Mouse (Mus musculus): ENCODE results near the gene Rasal2. TPM values are rescaled to one million over a fixed set of nuclear protein-coding genes. Genes with fewer than 3 reads are reported as not detected.

Rasal2 gene
- total and polyA plus RNA-seq, 3 experiments, result 1.5 to 3.2 TPM; not detected in 1

GRCm38 (mm10) chr1:157411711-157412380 is 549 bp downstream of the Rasal2 start:
- TF ChIP-seq RCOR1 (IDR thresholded peaks at IDR 0.05; ENCODE audit: low read depth, low read length) (no peak), MYB (IDR thresholded peaks at IDR 0.05; ENCODE audit: low read depth, low read length) (no peak), ETS1 (IDR thresholded peaks at IDR 0.05; ENCODE audit: low read depth, low read length) (no peak), SIN3A (IDR thresholded peaks at IDR 0.05; ENCODE audit: low read length) (no peak), JUND (IDR thresholded peaks at IDR 0.05; ENCODE audit: low read depth, low read length) (no peak), UBTF (IDR thresholded peaks at IDR 0.05; ENCODE audit: borderline replicate concordance, insufficient read depth, low read depth, low read length) (0 out of 2 replicates have a peak, but pooled peaks have one; percentile 3), CTCF (IDR thresholded peaks at IDR 0.05 in 2 of 3, conservative IDR thresholded peaks at IDR 0.05 in 1 of 3; ENCODE audit: control insufficient read depth in 1 of 3, insufficient read depth in 1 of 3, low read depth in 2 of 3, low read length in 3 of 3, poor library complexity in 1 of 3, severe bottlenecking in 1 of 3) (0 out of 6 replicates have a peak, but pooled peaks of 1 of the 3 experiments have one; percentile 12), POLR2AphosphoS5 (IDR thresholded peaks at IDR 0.05; ENCODE audit: borderline replicate concordance, low read depth, low read length) (no peak)
- Histone ChIP-seq H3K27ac (ENCODE audit: control insufficient read depth, low read depth, low read length) (peak overlapping the region; percentile 64), H3K9ac (ENCODE audit: control insufficient read depth, low read depth, low read length, poor library complexity, severe bottlenecking) (peak overlapping the region; percentile 98), H3K79me2 (ENCODE audit: control insufficient read depth, insufficient read depth, low read length, poor library complexity) (peaks cover 11% of the 10 kb centered on the region), H3K9me3 (replicated peaks; ENCODE audit: insufficient read depth, low read length) (no peaks in the 10 kb centered on the region), H3K4me3 (ENCODE audit: control insufficient read depth in 1 of 2, insufficient read depth in 1 of 2, low read depth in 2 of 2, low read length in 2 of 2) (peak overlapping the region; percentile 66 to 94), H3K4me1 (ENCODE audit: control insufficient read depth in 1 of 2, insufficient read depth in 2 of 2, low read length in 2 of 2) (peaks cover 16 to 18% of the 10 kb centered on the region in 2 experiments), H3K27me3 (ENCODE audit: control insufficient read depth in 1 of 2, insufficient read depth in 2 of 2, low read length in 2 of 2) (no peaks in the 10 kb centered on the region), H3K36me3 (ENCODE audit: control insufficient read depth in 1 of 2, insufficient read depth in 2 of 2, low read length in 2 of 2) (peaks cover 0 to 32% of the 10 kb centered on the region in 2 experiments; a peak in 2 of 4 replicates)
- peak; percentile 54 for DNase-seq (ENCODE audit: low read depth, low spot score)

GRCm38 (mm10) chr1:157411341-157411710 is 1.1 kb downstream of the Rasal2 start:
- no peaks in the 10 kb centered on the region for H3K9me3 ChIP-seq (replicated peaks; ENCODE audit: insufficient read depth, low read length)
- TF ChIP-seq GATA1 (IDR thresholded peaks at IDR 0.05; ENCODE audit: low read depth, low read length), result no peak
- no peak for TF ChIP-seq MAFK (IDR thresholded peaks at IDR 0.05; ENCODE audit: borderline replicate concordance, low read depth, low read length)

GRCm38 (mm10) chr1:157410937-157411336 is 1.5 kb downstream of the Rasal2 start:
- H3K36me3 ChIP-seq (ENCODE audit: control insufficient read depth in 1 of 2, insufficient read depth in 2 of 2, low read length in 2 of 2), result peaks cover 0 to 32% of the 10 kb centered on the region in 2 experiments; a peak in 2 of 4 replicates
- DNase-seq (ENCODE audit: low read depth, low spot score), result peak; percentile 62
- peak overlapping the region; percentile 6; the same call in 1 of the 2 replicates for H3K27ac ChIP-seq (ENCODE audit: control insufficient read depth, low read depth, low read length)
- H3K9ac ChIP-seq (ENCODE audit: control insufficient read depth, low read depth, low read length, poor library complexity, severe bottlenecking), result peak overlapping the region; percentile 98
- H3K4me1 ChIP-seq (ENCODE audit: control insufficient read depth in 1 of 2, insufficient read depth in 2 of 2, low read length in 2 of 2), result peaks cover 16 to 18% of the 10 kb centered on the region in 2 experiments
- H3K27me3 ChIP-seq (ENCODE audit: control insufficient read depth in 1 of 2, insufficient read depth in 2 of 2, low read length in 2 of 2), result no peaks in the 10 kb centered on the region
- peaks cover 11% of the 10 kb centered on the region for H3K79me2 ChIP-seq (ENCODE audit: control insufficient read depth, insufficient read depth, low read length, poor library complexity)
- TF ChIP-seq CHD1 (IDR thresholded peaks at IDR 0.05; ENCODE audit: low read depth, low read length) (0 out of 2 replicates have a peak, but pooled peaks have one; percentile 7), MAZ (IDR thresholded peaks at IDR 0.05; ENCODE audit: low read depth, low read length) (no peak), TBP (IDR thresholded peaks at IDR 0.05; ENCODE audit: low read depth, low read length) (peak; percentile 86), HCFC1 (IDR thresholded peaks at IDR 0.05; ENCODE audit: low read depth, low read length) (no peak), SIN3A (IDR thresholded peaks at IDR 0.05; ENCODE audit: low read length) (0 out of 2 replicates have a peak, but pooled peaks have one; percentile 37)
- H3K4me3 ChIP-seq (ENCODE audit: control insufficient read depth in 1 of 2, insufficient read depth in 1 of 2, low read depth in 2 of 2, low read length in 2 of 2), result peak overlapping the region; percentile 66 to 94
- no peaks in the 10 kb centered on the region for H3K9me3 ChIP-seq (replicated peaks; ENCODE audit: insufficient read depth, low read length)

More at GRCm38 (mm10) chr1:157411341-157411710, 1.1 kb downstream of the Rasal2 start:
- H3K36me3 ChIP-seq (ENCODE audit: control insufficient read depth in 1 of 2, insufficient read depth in 2 of 2, low read length in 2 of 2), result peaks cover 0 to 32% of the 10 kb centered on the region in 2 experiments; a peak in 2 of 4 replicates
- peak overlapping the region; percentile 6; the same call in 1 of the 2 replicates for H3K27ac ChIP-seq (ENCODE audit: control insufficient read depth, low read depth, low read length)
- no peaks in the 10 kb centered on the region for H3K27me3 ChIP-seq (ENCODE audit: control insufficient read depth in 1 of 2, insufficient read depth in 2 of 2, low read length in 2 of 2)
- H3K79me2 ChIP-seq (ENCODE audit: control insufficient read depth, insufficient read depth, low read length, poor library complexity), result peaks cover 11% of the 10 kb centered on the region
- H3K4me3 ChIP-seq (ENCODE audit: control insufficient read depth in 1 of 2, insufficient read depth in 1 of 2, low read depth in 2 of 2, low read length in 2 of 2), result peak overlapping the region; percentile 66 to 94
- DNase-seq (ENCODE audit: low read depth, low spot score), result peak; percentile 54
- peak overlapping the region; percentile 98 for H3K9ac ChIP-seq (ENCODE audit: control insufficient read depth, low read depth, low read length, poor library complexity, severe bottlenecking)
- peaks cover 16 to 18% of the 10 kb centered on the region in 2 experiments for H3K4me1 ChIP-seq (ENCODE audit: control insufficient read depth in 1 of 2, insufficient read depth in 2 of 2, low read length in 2 of 2)

All from MEL (cell line).